Mouse (Mus musculus) embryonic facial prominence, embryonic 13.5 days (tissue): ENCODE data around the gene Gm10271. TPM values are rescaled to one million over a fixed set of nuclear protein-coding genes. Genes with fewer than 3 reads are reported as not detected.

Experiments
- ATAC-seq: fragments of 200-750 bp; cut with Nextera tagmentation; 2 replicates; pipeline ENCODE4 v1.8.0; 2017; ENCODE audit warnings: low read depth; ENCODE audit not compliant: insufficient number of reproducible peaks, insufficient read depth, low FRiP score, low TSS enrichment
- H3K27ac ChIP-seq: fragments of 300-500 bp; sonication (generic); 2 replicates; pipeline ENCODE4 v1.5.1; 2015; ENCODE audit warnings: moderate library complexity, mild to moderate bottlenecking, inconsistent platforms
- H3K27me3 ChIP-seq: fragments of 300-500 bp; sonication (generic); 2 replicates; pipeline ENCODE4 v1.6.1; 2015; ENCODE audit warnings: mild to moderate bottlenecking, inconsistent platforms
- H3K36me3 ChIP-seq: fragments of 300-500 bp; sonication (generic); 2 replicates; pipeline ENCODE4 v1.6.1; 2015; ENCODE audit warnings: mild to moderate bottlenecking, inconsistent platforms
- H3K4me1 ChIP-seq: fragments of 300-500 bp; sonication (generic); 2 replicates; pipeline ENCODE4 v1.6.1; 2015; ENCODE audit warnings: inconsistent platforms
- H3K4me2 ChIP-seq: fragments of 300-500 bp; sonication (generic); 2 replicates; pipeline ENCODE4 v1.6.1; 2015; ENCODE audit warnings: moderate library complexity, mild to moderate bottlenecking, inconsistent platforms
- H3K4me3 ChIP-seq: fragments of 300-500 bp; sonication (generic); 2 replicates; pipeline ENCODE4 v1.5.1; 2015; ENCODE audit warnings: mild to moderate bottlenecking, inconsistent platforms
- H3K9ac ChIP-seq: fragments of 300-500 bp; sonication (generic); 2 replicates; pipeline ENCODE4 v1.6.1; 2015; ENCODE audit warnings: mild to moderate bottlenecking, inconsistent platforms
- H3K9me3 ChIP-seq: fragments of 300-500 bp; sonication (generic); 2 replicates; pipeline ENCODE4 v1.6.1; 2016; ENCODE audit warnings: inconsistent platforms
- WGBS: fragments of 180-500 bp; shearing (Covaris S2); methylation state at CpG from one replicate; pipeline ENCODE4 v1.1.7; 2015; ENCODE audit warnings: mixed read lengths; 5-methylcytosine and 5-hydroxymethylcytosine counted together
- polyA plus RNA-seq: library from polyadenylated mRNA; unstranded; fragments of >200 nt; fragmentation: Nextera tagmentation; extraction: Ambion mirVana; gene quantifications from 2 replicates; pipeline ENCODE4 v1.2.1, GENCODE M21; 2015

The Gm10271 gene
- polyA plus RNA-seq, 1 experiment from 2014 or later, result not detected

GRCm38 (mm10) chr10:116968741-116969140 lies 3.7 kb downstream of the Gm10271 start:
- 80% methylated on average over 4 of the region's 4 CpGs for WGBS
- no peak overlapping the region for H3K4me3 ChIP-seq

GRCm38 (mm10) chr10:116966065-116966464 lies 6.3 kb downstream of the Gm10271 start:
- Histone ChIP-seq H3K9ac (no peak overlapping the region), H3K9me3 (no peaks in the 10 kb centered on the region), H3K4me2 (no peak overlapping the region), H3K27me3 (no peaks in the 10 kb centered on the region), H3K36me3 (no peaks in the 10 kb centered on the region), H3K4me3 (no peak overlapping the region), H3K27ac (peak overlapping the region; percentile 64; the same call in 1 of the 2 replicates), H3K4me1 (peaks cover 3% of the 10 kb centered on the region; the same call in 1 of the 2 replicates)
- WGBS, result 84% methylated on average over 6 of the region's 6 CpGs
- no peak for ATAC-seq

More at GRCm38 (mm10) chr10:116968741-116969140, 3.7 kb downstream of the Gm10271 start:
- Histone ChIP-seq H3K27ac (no peak overlapping the region), H3K4me2 (no peak overlapping the region), H3K4me1 (peaks cover 3% of the 10 kb centered on the region; the same call in 1 of the 2 replicates), H3K27me3 (no peaks in the 10 kb centered on the region), H3K36me3 (no peaks in the 10 kb centered on the region), H3K9me3 (no peaks in the 10 kb centered on the region), H3K9ac (no peak overlapping the region)
- no peak for ATAC-seq

- ATAC-seq, result peak; percentile 59; the same call in 1 of the 2 replicates
- Histone ChIP-seq H3K9me3 (no peaks in the 10 kb centered on the region), H3K4me3 (no peak overlapping the region), H3K36me3 (no peaks in the 10 kb centered on the region), H3K9ac (no peak overlapping the region), H3K27me3 (no peaks in the 10 kb centered on the region), H3K4me2 (no peak overlapping the region), H3K27ac (peak overlapping the region; percentile 64; the same call in 1 of the 2 replicates), H3K4me1 (peaks cover 3% of the 10 kb centered on the region; the same call in 1 of the 2 replicates)
- 27% methylated on average over 5 of the region's 5 CpGs for WGBS
Measured at GRCm38 (mm10) chr10:116965297-116965696, 7.1 kb downstream of the Gm10271 start.

GRCm38 (mm10) chr10:116964571-116964970 lies 7.8 kb downstream of the Gm10271 start:
- no peak for ATAC-seq
- Histone ChIP-seq H3K4me3 (no peak overlapping the region), H3K36me3 (no peaks in the 10 kb centered on the region), H3K27me3 (no peaks in the 10 kb centered on the region), H3K4me1 (peaks cover 3% of the 10 kb centered on the region; the same call in 1 of the 2 replicates), H3K27ac (no peak overlapping the region), H3K9me3 (no peaks in the 10 kb centered on the region), H3K4me2 (no peak overlapping the region), H3K9ac (no peak overlapping the region)
- 79% methylated on average over 4 of the region's 4 CpGs for WGBS

- Histone ChIP-seq H3K27ac (no peak overlapping the region), H3K27me3 (no peaks in the 10 kb centered on the region), H3K36me3 (no peaks in the 10 kb centered on the region), H3K4me2 (no peak overlapping the region), H3K9me3 (no peaks in the 10 kb centered on the region), H3K4me3 (no peak overlapping the region), H3K9ac (no peak overlapping the region), H3K4me1 (peaks cover 3% of the 10 kb centered on the region; the same call in 1 of the 2 replicates)
- ATAC-seq, result no peak
- WGBS, result 73% methylated on average over 11 of the region's 11 CpGs
Measured at GRCm38 (mm10) chr10:116964084-116964483, 8.3 kb downstream of the Gm10271 start.

DNA sequence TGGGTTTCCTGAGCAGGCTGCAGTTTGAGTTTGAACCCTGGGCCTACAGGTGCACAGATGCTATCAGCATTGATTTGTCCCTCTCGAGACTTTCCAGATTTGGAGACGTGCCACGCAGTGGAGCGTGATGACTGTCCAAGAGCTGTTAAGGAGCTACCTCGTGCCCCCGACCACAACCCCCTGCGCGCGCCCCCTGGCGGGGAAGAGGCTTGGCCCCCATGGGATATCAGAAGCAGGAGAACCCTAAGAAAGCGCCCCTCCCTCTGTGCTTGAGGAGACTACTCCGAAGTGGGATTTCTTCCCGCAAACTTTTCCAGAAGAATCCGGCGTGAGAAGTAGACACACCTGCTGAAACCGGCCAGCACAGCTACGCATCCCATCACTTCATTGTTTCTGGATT lies 9.6 kb downstream of the Gm10271 start:
- no peak overlapping the region for H3K9ac ChIP-seq
- peaks cover 3% of the 10 kb centered on the region; the same call in 1 of the 2 replicates for H3K4me1 ChIP-seq
- no peak overlapping the region for H3K4me2 ChIP-seq
- WGBS, result 67% methylated on average over 17 of the region's 17 CpGs
- no peaks in the 10 kb centered on the region for H3K27me3 ChIP-seq
- no peak overlapping the region for H3K27ac ChIP-seq
- no peak overlapping the region for H3K4me3 ChIP-seq
- H3K36me3 ChIP-seq, result no peaks in the 10 kb centered on the region
- ATAC-seq, result no peak
- no peaks in the 10 kb centered on the region for H3K9me3 ChIP-seq

- 65% methylated on average over 14 of the region's 14 CpGs for WGBS
- no peak overlapping the region for H3K9ac ChIP-seq
- H3K4me3 ChIP-seq, result no peak overlapping the region
- H3K36me3 ChIP-seq, result no peaks in the 10 kb centered on the region
- no peak overlapping the region for H3K4me2 ChIP-seq
- H3K27ac ChIP-seq, result no peak overlapping the region
- H3K4me1 ChIP-seq, result peaks cover 3% of the 10 kb centered on the region; the same call in 1 of the 2 replicates
- ATAC-seq, result no peak
- H3K9me3 ChIP-seq, result no peaks in the 10 kb centered on the region
- no peaks in the 10 kb centered on the region for H3K27me3 ChIP-seq
Measured at GRCm38 (mm10) chr10:116962152-116962551, 10.3 kb downstream of the Gm10271 start.

- no peak for ATAC-seq
- Histone ChIP-seq H3K9ac (no peak overlapping the region), H3K4me1 (no peaks in the 10 kb centered on the region; the same call in 1 of the 2 replicates), H3K27ac (no peak overlapping the region), H3K4me3 (no peak overlapping the region), H3K27me3 (no peaks in the 10 kb centered on the region), H3K9me3 (no peaks in the 10 kb centered on the region), H3K36me3 (0 out of 2 replicates have a peak, but pooled peaks cover 3% of the 10 kb centered on the region), H3K4me2 (no peak overlapping the region)
- 23% methylated on average over 5 of the region's 5 CpGs for WGBS
Measured at GRCm38 (mm10) chr10:116957867-116958551, 14.4 kb downstream of the Gm10271 start.

DNA sequence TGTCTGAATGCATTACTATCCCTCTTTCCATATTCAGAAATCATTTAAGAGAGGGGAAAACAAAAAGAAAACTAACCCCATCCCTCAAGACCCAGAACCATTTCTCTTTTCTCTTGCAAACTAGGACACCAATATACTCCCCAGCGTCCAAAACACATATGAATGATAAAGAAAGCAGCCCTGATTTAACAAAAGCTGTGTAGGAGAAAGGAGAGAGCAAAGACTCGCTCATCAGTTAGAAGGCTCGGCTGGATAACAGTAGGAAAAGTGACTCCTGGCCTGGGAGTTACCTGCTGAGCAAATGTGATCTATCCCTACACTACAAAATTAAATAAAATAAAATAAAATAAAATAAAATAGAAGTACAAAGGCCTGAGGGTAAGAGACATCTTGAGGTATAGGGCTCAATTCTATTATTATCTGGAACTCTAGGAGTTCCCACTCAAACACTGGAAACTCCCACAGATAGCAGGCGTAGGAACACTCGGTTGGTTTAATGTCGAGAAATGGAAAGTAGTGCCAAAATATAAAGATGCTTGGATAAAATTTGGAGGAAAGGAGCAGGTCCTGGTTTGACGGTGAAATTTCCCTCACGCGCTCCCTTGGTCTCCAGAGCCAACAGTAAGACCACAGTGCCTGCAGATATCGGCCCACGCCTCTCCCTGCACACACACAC lies 15.8 kb downstream of the Gm10271 start:
- Histone ChIP-seq H3K4me1 (no peaks in the 10 kb centered on the region), H3K27me3 (no peaks in the 10 kb centered on the region), H3K4me3 (no peak overlapping the region), H3K4me2 (no peak overlapping the region), H3K36me3 (0 out of 2 replicates have a peak, but pooled peaks cover 3% of the 10 kb centered on the region), H3K9ac (no peak overlapping the region), H3K9me3 (peaks cover 5% of the 10 kb centered on the region), H3K27ac (no peak overlapping the region)
- 92% methylated on average over 11 of the region's 11 CpGs for WGBS
- no peak for ATAC-seq

DNA sequence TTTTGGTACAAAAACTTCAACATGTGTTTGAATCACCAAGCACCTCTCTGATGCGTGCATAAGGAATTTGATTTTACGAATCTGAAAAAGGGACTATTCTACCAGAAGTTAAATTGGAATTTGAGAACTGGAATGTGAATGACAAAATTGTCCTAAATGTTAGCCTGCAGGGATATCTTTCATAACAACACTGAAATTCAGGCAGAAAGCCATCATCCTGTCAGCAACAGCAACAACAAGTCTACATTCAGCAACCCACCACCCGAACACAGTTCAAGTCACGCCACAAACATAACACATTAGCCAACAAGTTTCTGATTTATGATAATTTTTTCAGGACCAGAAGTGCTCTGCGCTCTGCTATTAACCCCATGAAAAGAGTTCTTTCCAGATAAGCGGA lies 17.2 kb downstream of the Gm10271 start:
- Histone ChIP-seq H3K4me1 (no peaks in the 10 kb centered on the region), H3K9me3 (peaks cover 5% of the 10 kb centered on the region), H3K27me3 (no peaks in the 10 kb centered on the region), H3K36me3 (0 out of 2 replicates have a peak, but pooled peaks cover 3% of the 10 kb centered on the region), H3K4me3 (no peak overlapping the region), H3K4me2 (no peak overlapping the region), H3K27ac (no peak overlapping the region), H3K9ac (no peak overlapping the region)
- ATAC-seq, result no peak
- WGBS, result 79% methylated on average over 6 of the region's 6 CpGs

GRCm38 (mm10) chr10:116950886-116951285 lies 21.5 kb downstream of the Gm10271 start:
- Histone ChIP-seq H3K9me3 (peaks cover 5% of the 10 kb centered on the region), H3K27me3 (no peaks in the 10 kb centered on the region), H3K4me1 (peaks cover 25% of the 10 kb centered on the region), H3K27ac (no peak overlapping the region), H3K4me2 (peak overlapping the region; percentile 77), H3K4me3 (peak overlapping the region; percentile 77), H3K36me3 (0 out of 2 replicates have a peak, but pooled peaks cover 2% of the 10 kb centered on the region), H3K9ac (no peak overlapping the region)
- no peak for ATAC-seq
- WGBS, result 28% methylated on average over 5 of the region's 5 CpGs
